Mouse (Mus musculus): ENCODE results near the gene Slc4a8. TPM values are rescaled to one million over a fixed set of nuclear protein-coding genes. Genes with fewer than 3 reads are reported as not detected.
"Not testable (repeated sequence)": the region's sequence is repeated elsewhere in the genome, so short reads cannot be mapped to it uniquely, and the experiment has no call there.

Slc4a8 gene
- polyA plus RNA-seq, 1 experiment from 2014 or later: 1.3 TPM

DNA sequence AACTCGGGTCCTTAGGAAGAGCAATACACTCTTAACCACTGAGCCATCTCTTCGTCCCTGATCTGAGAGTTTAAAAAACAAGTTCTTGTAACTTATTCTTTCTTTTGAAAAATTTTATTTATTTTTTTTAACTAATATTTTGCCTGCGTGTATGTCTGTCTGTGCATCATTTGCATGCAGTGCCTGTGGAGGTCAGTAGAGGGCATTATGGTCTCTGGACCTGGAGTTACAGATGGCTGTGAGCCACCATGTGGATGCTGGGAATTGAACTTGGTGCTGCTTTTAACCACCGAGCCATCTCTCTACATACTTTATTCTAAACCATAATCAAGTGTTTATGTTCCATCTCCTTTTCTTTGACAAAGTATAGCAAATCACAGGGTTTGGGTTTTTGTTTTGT, 11.1 kb downstream of the Slc4a8 start:
- peaks cover 39% of the 10 kb centered on the region for H3K27me3 ChIP-seq (ENCODE audit: control insufficient read depth, insufficient read depth, low read length)
- no peak for ATAC-seq (replicated peaks; ENCODE audit: extremely low read depth, insufficient read depth, low FRiP score)

DNA sequence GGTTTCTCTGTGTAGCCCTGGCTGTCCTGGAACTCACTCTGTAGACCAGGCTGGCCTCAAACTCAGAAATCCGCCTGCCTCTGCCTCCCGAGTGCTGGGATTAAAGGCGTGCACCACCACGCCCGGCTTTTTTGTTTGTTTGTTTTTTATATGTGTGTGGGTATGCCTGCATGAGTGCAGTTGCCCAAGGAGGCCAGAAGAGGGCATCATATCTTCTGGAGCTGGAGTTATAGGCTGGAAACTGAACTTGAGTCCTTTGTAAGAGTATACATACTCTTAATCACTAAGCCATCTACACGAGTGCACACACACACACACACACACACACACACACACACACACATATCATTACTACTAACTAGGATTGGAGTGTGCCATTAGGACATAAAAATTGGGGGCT, 12.3 kb downstream of the Slc4a8 start:
- ATAC-seq (replicated peaks; ENCODE audit: extremely low read depth, insufficient read depth, low FRiP score); H3K9me3 ChIP-seq (replicated peaks; ENCODE audit: control insufficient read depth, low read length); H3K4me3 ChIP-seq (ENCODE audit: low read length); H3K36me3 ChIP-seq (ENCODE audit: control insufficient read depth, insufficient read depth); H3K9ac ChIP-seq (ENCODE audit: low read length); H3K4me2 ChIP-seq (ENCODE audit: low read depth, low read length); H3K4me1 ChIP-seq (ENCODE audit: control insufficient read depth, insufficient read depth, low read length); H3K27ac ChIP-seq (ENCODE audit: low read length): not testable (repeated sequence)
- H3K27me3 ChIP-seq (ENCODE audit: control insufficient read depth, insufficient read depth, low read length): peaks cover 31% of the 10 kb centered on the region
- WGBS: 94% methylated on average over 6 of the region's 6 CpGs

More for the DNA sequence above, 11.1 kb downstream of the Slc4a8 start:
- Histone ChIP-seq H3K9ac (ENCODE audit: low read length) (no peak overlapping the region), H3K36me3 (ENCODE audit: control insufficient read depth, insufficient read depth) (no peaks in the 10 kb centered on the region), H3K4me3 (ENCODE audit: low read length) (no peak overlapping the region), H3K27ac (ENCODE audit: low read length) (no peak overlapping the region), H3K4me1 (ENCODE audit: control insufficient read depth, insufficient read depth, low read length) (no peaks in the 10 kb centered on the region), H3K9me3 (replicated peaks; ENCODE audit: control insufficient read depth, low read length) (no peaks in the 10 kb centered on the region), H3K4me2 (ENCODE audit: low read depth, low read length) (no peak overlapping the region)
- 82% methylated on average over 4 of the region's 4 CpGs for WGBS

DNA sequence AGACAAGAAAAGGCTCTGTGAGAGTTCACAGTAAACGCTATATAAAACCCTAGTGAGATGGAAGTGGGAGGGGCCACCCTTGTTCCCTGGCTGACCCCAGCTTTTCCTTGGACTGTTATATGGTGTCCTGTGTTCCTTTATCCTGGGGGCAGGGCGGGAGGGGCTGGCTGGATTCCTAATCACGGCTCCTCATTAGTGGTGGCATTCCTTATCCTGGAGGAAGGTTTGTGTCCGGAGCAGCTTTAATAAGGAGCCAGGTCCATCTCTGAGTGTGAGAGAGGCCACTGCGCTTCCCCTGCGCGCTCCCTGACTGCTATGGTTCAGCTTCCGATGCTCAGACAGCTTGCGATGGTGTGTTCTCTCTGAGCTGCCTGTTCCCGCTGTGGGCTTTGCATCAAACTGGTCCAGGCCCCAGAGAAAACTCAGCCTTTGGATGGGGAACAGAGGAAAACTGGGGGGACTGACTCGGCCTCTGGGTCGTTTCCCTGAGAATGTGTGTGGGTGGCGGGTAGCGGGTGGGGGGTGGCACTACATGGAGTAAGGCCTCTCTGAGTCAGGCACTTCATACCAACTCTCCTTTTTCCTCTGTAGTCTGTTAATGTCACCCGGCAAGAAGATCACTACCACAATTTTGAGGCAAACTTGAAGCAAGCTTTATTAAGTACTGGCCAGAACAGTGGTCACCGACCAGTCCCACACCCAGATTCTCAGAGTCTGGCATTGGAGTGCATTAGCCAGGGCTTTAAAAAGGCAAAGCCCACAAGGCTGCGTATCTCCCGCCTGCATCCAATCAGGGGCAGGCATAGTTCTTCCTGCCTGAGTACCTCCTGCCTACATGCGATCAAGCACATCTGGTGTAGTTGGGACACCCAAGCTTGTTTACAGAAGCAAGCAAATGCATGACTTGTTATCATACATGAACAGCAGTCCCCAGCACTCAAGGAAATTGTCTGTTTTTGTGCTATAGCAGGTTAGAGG, 13.9 kb downstream of the Slc4a8 start:
- Histone ChIP-seq H3K4me2 (ENCODE audit: low read depth, low read length) (no peak overlapping the region), H3K36me3 (ENCODE audit: control insufficient read depth, insufficient read depth) (no peaks in the 10 kb centered on the region), H3K27me3 (ENCODE audit: control insufficient read depth, insufficient read depth, low read length) (peaks cover 35% of the 10 kb centered on the region), H3K27ac (ENCODE audit: low read length) (no peak overlapping the region), H3K9ac (ENCODE audit: low read length) (no peak overlapping the region), H3K4me3 (ENCODE audit: low read length) (no peak overlapping the region), H3K4me1 (ENCODE audit: control insufficient read depth, insufficient read depth, low read length) (no peaks in the 10 kb centered on the region), H3K9me3 (replicated peaks; ENCODE audit: control insufficient read depth, low read length) (no peaks in the 10 kb centered on the region)
- WGBS: 55% methylated on average over 19 of the region's 19 CpGs
- ATAC-seq (replicated peaks; ENCODE audit: extremely low read depth, insufficient read depth, low FRiP score): no peak

DNA sequence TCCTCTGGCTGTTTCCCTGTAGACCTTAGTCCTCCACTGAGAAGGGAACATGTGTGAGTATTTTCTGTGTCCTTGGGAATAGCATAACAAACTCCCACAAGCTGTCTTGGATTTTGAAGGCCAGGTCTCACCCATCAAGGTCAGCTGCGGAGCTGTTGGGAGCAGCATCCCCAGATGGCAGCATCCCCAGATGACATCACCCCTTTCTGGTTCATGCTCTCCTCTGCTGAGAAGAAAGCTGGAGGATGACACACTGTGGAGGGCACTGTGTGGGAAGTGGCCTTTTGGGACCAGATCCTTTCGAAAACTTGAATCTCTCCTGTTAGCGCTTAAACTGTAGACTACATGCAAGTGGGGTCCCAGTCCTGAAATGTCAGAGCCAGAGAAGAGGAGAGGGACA, 14.9 kb downstream of the Slc4a8 start:
- WGBS: 84% methylated on average over 3 of the region's 3 CpGs
- ATAC-seq (replicated peaks; ENCODE audit: extremely low read depth, insufficient read depth, low FRiP score): no peak

DNA sequence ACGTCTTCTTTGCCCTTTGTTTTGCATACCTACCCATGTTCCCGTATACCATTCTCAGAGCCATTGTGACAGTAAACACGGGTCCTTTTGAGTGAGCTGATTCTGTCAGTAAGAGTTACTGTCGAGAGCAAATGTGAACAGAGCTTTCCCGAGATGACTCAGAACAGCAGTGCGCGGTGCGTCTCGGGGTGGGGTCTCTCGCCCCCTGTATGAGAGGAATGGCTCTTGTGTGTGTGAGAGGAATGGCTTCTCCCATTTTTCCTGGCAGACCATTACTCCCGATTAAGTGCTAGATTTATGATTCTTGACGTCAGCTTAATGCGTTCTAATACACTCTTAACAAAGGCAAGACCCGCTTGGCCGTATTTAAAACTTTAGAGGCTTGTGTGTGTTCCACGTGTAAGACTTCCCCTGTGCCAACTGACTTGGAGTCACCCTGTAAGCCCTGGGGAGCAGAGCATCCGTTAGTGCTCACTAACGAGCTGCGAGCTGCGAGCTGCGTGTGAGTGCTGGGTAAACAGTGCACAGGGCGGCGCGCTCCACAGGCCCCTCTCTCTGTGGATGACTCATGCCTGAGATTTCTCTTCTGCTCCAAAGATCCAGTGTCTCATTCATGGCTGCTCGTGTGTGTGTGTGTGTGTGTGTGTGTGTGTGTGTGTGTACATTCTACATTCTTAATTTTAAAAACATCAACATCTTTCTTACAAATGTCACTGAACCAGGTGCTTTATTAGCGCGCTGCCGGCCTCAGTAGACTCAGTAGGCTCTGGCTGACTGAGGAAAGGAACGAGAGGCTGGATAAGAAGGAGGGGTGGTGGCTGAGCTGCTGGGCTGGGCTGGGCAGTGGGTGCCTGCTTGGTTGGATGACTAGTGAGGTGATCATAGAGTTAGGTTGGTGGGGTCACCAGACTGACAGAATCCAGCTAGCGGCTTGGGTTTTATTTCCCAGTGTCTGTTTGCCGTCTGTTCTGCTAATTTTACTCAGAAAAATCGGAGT, 15.8 kb downstream of the Slc4a8 start:
- Histone ChIP-seq H3K36me3 (ENCODE audit: control insufficient read depth, insufficient read depth) (no peaks in the 10 kb centered on the region), H3K4me3 (ENCODE audit: low read length) (no peak overlapping the region), H3K9me3 (replicated peaks; ENCODE audit: control insufficient read depth, low read length) (no peaks in the 10 kb centered on the region), H3K9ac (ENCODE audit: low read length) (no peak overlapping the region), H3K27me3 (ENCODE audit: control insufficient read depth, insufficient read depth, low read length) (peaks cover 25% of the 10 kb centered on the region), H3K4me2 (ENCODE audit: low read depth, low read length) (no peak overlapping the region), H3K27ac (ENCODE audit: low read length) (no peak overlapping the region), H3K4me1 (ENCODE audit: control insufficient read depth, insufficient read depth, low read length) (no peaks in the 10 kb centered on the region)
- no peak for ATAC-seq (replicated peaks; ENCODE audit: extremely low read depth, insufficient read depth, low FRiP score)
- WGBS: 55% methylated on average over 32 of the region's 32 CpGs

More for the DNA sequence above, 14.9 kb downstream of the Slc4a8 start:
- no peaks in the 10 kb centered on the region for H3K9me3 ChIP-seq (replicated peaks; ENCODE audit: control insufficient read depth, low read length)
- no peak overlapping the region for H3K9ac ChIP-seq (ENCODE audit: low read length)
- H3K27me3 ChIP-seq (ENCODE audit: control insufficient read depth, insufficient read depth, low read length): peaks cover 32% of the 10 kb centered on the region
- H3K27ac ChIP-seq (ENCODE audit: low read length): no peak overlapping the region
- no peak overlapping the region for H3K4me2 ChIP-seq (ENCODE audit: low read depth, low read length)
- no peak overlapping the region for H3K4me3 ChIP-seq (ENCODE audit: low read length)
- H3K36me3 ChIP-seq (ENCODE audit: control insufficient read depth, insufficient read depth): no peaks in the 10 kb centered on the region
- no peaks in the 10 kb centered on the region for H3K4me1 ChIP-seq (ENCODE audit: control insufficient read depth, insufficient read depth, low read length)

DNA sequence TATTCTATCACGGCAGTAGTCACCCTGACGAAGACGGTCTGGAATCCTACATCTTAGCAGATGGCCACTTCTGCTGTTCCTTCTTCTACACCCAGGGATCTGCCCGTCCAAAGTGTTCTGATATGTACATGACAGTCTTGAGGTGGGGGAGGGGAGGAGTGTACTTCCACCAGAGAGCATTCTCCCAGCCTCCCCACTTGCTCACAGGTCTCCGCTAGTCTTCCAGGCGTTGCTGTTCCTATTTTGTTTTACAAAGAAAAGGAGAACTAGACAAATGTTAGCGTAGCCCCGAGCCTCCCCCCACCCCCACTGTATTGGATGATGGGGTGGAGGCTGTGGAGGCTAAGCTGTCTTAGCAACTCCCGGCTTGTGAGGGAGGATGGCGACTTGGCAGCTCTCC, 18.3 kb downstream of the Slc4a8 start:
- Histone ChIP-seq H3K9me3 (replicated peaks; ENCODE audit: control insufficient read depth, low read length) (no peaks in the 10 kb centered on the region), H3K4me1 (ENCODE audit: control insufficient read depth, insufficient read depth, low read length) (no peaks in the 10 kb centered on the region), H3K4me3 (ENCODE audit: low read length) (no peak overlapping the region), H3K9ac (ENCODE audit: low read length) (no peak overlapping the region), H3K36me3 (ENCODE audit: control insufficient read depth, insufficient read depth) (no peaks in the 10 kb centered on the region), H3K27me3 (ENCODE audit: control insufficient read depth, insufficient read depth, low read length) (peaks cover 24% of the 10 kb centered on the region), H3K4me2 (ENCODE audit: low read depth, low read length) (no peak overlapping the region), H3K27ac (ENCODE audit: low read length) (no peak overlapping the region)
- 49% methylated on average over 10 of the region's 10 CpGs for WGBS
- ATAC-seq (replicated peaks; ENCODE audit: extremely low read depth, insufficient read depth, low FRiP score): no peak

DNA sequence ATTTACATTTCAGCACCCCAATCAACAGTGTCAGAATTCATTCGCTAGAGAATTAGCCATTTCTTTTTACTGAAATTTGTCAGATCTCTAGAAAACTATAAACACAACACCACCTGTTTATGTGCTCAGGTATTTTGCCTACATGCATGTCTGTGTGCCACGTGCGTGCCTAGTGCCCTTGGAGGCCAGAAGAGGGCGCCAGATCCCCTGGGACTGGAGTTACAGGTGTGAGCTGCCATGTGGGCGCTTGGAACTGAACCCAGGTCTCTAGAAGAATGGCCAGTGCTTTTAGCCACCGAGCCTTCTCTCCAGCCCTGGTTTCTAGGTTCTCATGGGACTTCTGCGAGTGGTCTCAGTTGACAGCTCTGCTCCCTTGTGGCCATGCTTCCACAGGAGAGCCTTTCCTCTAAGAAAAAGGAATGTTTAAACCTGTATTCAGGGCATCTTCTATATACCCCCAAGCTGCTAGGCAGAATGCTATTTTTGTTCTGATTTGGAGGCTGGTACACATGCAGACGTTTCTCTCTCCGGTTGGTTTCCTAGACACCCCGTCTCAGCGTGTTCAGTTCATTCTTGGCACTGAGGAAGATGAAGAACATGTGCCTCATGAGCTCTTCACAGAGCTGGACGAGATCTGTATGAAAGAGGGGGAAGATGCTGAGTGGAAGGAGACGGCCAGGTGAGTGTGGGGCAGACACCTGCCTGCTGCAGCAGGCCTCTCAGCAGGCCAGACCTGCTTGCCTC, 21.9 kb downstream of the Slc4a8 start:
- ATAC-seq (replicated peaks; ENCODE audit: extremely low read depth, insufficient read depth, low FRiP score): no peak
- Histone ChIP-seq H3K27ac (ENCODE audit: low read length) (no peak overlapping the region), H3K9ac (ENCODE audit: low read length) (no peak overlapping the region), H3K27me3 (ENCODE audit: control insufficient read depth, insufficient read depth, low read length) (peaks cover 13% of the 10 kb centered on the region), H3K4me3 (ENCODE audit: low read length) (no peak overlapping the region), H3K4me1 (ENCODE audit: control insufficient read depth, insufficient read depth, low read length) (no peaks in the 10 kb centered on the region), H3K4me2 (ENCODE audit: low read depth, low read length) (no peak overlapping the region), H3K36me3 (ENCODE audit: control insufficient read depth, insufficient read depth) (no peaks in the 10 kb centered on the region), H3K9me3 (replicated peaks; ENCODE audit: control insufficient read depth, low read length) (no peaks in the 10 kb centered on the region)
- 82% methylated on average over 13 of the region's 13 CpGs for WGBS

DNA sequence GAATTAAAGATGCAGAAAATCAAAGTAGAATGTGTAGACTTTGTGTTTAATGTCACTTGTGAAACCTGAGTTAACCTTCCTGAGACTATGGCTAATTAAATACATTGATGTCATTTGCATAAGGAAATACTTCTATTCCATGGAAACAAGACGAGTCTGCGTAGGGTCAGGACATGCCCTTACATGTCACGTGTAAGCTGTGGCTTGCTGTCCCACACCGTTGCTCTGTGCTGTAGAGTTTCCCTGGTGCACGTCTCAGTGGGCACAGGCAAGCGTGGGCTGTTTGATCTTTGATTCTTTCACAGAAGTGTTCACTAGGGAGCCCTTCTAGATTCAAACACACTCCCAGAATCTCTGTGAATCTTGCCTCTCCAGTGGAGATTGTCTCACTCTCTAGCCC, 28.7 kb downstream of the Slc4a8 start:
- Histone ChIP-seq H3K27ac (ENCODE audit: low read length) (no peak overlapping the region), H3K4me2 (ENCODE audit: low read depth, low read length) (no peak overlapping the region), H3K36me3 (ENCODE audit: control insufficient read depth, insufficient read depth) (no peaks in the 10 kb centered on the region), H3K9ac (ENCODE audit: low read length) (no peak overlapping the region), H3K9me3 (replicated peaks; ENCODE audit: control insufficient read depth, low read length) (no peaks in the 10 kb centered on the region), H3K4me1 (ENCODE audit: control insufficient read depth, insufficient read depth, low read length) (no peaks in the 10 kb centered on the region), H3K27me3 (ENCODE audit: control insufficient read depth, insufficient read depth, low read length) (peaks cover 3% of the 10 kb centered on the region; the same call in 1 of the 2 replicates), H3K4me3 (ENCODE audit: low read length) (no peak overlapping the region)
- WGBS: 75% methylated on average over 6 of the region's 6 CpGs
- ATAC-seq (replicated peaks; ENCODE audit: extremely low read depth, insufficient read depth, low FRiP score): no peak

Data from heart, embryonic 16.5 days (tissue).